Mouse (Mus musculus): Measurements from ENCODE around the gene Olfr1377.
"Not testable (repeated sequence)": the region's sequence is repeated elsewhere in the genome, so short reads cannot be mapped to it uniquely, and the experiment has no call there.

Gene Olfr1377

DNA sequence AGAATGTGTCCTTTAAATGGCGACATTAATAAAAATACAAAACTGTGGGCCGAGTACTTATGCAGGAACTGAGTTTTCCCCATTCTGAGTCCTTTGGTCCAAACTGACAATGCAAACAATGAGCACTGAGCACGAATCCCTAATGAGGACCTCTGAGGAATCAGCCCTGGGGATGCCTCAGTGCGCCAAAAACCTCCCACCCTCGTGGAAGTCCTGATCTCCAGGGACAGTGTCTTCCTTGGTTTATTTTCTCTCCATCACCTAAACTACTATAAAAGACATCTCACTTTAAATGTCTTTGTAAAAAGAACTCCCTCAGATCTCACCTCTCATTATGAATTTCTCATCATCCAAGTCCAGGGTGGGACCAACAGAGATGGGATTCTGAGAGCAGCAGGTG, at the start of gene Olfr1377:
Gene Olfr1377, plus strand, starts transcription at position 301 of the 400 bp plus-strand sequence.
- DNase-seq = no peak

DNA sequence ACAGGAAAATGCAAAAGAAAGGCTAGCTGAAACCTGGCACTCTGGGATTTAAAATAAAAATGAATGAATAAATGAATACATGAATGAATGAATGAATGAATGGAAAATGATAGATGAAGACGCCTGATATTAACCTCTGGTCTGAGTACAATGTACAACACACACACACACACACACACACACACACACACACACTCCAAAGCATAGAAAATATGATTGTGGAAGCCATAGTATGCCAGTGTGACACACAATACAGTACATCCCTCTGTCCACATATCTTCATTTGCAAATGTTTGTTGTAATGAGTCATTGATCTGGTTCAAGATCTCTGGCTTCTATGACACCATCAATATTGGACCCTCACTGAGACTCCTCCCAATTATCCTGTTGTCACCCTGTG, 49.7 kb upstream of the Olfr1377 start:
- DNase-seq = no peak

DNA sequence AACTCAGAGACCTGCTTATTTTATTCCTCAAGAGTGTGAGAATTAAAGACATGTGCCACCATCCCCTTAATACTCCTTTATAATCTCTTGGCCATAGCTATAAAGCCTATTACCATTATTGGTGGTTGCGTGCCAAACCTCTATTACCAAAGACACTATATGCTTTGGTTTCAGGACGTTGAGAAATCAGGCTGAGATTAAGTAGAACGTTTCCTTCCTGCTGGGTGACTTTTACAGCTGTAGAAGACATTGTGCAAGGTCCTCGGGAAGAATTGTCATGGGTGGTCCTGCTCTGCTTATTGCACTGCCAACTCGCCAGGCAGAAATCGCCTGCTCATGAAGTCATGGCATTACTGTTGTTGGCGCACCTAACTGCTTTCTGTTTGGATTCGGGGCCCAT, 43.3 kb upstream of the Olfr1377 start:
- no peak for DNase-seq

DNA sequence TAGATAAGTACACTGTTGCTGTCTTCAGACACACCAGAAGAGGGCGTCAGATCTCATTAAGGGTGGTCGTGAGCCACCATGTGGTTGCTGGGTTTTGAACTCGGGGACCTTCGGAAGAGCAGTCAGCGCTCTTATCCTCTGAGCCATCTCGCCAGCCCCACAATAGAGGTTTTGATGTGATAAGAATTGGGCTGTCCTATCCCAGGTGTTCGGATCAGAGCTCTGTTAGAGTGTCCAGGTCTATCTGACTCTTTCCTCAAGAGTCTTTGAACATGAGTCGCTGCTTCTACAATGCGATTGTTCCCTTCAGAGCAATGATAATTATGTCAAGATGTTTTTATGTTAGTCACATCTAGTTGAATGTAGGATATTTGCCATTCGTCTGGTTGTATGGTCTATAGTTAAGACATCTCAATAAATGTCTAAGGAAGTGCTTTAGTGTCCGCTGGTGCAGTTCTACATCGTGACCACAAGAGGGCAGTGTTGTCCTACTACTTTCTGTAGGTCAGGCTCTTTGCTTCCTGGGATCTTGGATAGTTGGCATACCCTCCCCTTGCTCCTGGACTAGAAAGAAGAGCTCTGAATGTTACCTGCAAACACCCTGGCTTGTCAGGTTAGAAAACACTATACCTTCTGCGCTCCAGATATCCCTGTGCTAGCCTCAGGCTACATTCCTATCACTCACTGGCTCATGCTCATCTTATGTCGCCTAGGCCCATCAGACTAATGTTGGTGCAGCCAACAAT, 42.0 kb upstream of the Olfr1377 start:
- DNase-seq = peak; percentile 52

DNA sequence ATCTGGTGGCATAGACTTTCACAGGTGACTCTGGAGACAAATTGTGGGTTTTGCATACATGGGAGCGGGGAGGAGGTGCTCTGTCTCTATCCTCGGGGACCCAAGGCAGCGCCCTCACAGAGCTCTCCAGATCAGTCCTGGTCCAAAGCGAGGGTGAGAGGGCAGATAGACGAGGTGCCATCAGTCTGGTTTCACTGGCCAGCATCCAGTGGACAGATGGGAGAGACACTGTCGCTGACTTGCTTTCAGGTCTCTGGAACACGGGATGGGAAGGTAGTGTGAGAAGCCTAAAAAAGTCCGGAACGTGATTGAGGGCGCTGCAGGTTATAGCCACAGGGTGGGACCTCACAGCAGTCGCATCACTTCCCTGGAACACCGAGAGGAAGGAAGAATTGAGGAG, 39.4 kb upstream of the Olfr1377 start:
- DNase-seq = no peak

DNA sequence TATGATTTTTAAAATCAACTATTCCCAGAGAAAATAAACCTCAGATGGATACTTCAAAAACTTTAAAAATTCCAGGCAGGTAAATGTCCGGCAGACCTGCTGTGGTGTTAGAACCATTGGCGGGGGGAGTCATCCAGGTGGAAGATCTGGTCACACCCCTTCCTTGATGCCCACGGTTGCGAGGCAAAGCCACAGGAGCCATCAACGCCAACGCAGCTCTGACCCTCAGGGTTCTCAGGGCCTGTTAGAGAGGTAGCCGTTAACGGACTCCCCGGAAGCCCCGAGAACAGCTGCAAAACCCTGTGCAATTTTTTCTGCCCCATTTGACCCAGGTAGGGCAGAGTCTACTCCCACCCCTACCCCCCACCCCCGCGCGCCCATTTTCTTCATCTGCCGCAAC, 38.3 kb upstream of the Olfr1377 start, which contains the start of gene 4933414I15Rik:
Gene 4933414I15Rik, minus strand, starts transcription at position 260 of the 400 bp plus-strand sequence.
- no peak for DNase-seq

DNA sequence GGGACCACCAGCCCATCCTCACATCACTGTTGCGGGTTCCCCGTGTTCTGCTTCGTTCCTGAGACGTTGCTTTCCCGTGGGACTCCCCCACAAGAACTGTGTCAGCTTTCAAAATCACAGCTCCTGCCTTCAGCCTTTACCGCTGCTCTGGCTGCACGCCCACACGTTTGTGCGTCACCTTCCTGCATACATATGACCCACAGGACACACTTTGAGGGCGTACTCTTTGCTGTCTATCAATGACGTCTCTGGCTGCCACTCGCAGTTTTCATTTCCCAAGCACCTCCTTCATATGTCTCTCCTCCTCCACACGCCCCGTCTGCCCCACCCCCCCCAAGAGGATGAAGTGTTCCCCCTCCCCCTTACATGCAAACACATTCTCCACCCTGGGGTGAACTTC, 29.5 kb upstream of the Olfr1377 start:
- peak; percentile 39 for DNase-seq

DNA sequence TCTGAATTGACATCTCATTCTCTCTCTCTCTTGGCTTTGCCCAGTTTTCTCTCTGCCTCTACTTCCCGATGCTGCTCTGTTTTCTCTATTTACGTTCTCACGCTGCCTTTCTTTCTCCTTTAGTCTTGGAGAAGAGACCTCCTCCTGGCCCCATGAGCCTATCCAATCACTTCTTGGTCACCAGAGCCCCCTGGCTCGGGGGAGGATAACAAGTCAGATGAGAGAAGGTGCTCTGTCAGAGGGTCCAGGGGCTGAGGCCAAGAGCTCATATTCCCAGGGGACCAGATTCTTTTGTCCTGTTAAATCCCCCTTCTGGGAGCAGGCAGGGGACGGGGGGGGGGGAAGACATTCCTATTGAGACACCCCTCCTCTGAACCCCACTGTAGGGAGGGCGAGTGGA, 28.1 kb upstream of the Olfr1377 start, which contains the start of gene Prop1:
Gene Prop1, minus strand, starts transcription at position 101 of the 400 bp plus-strand sequence.
- DNase-seq = no peak

DNA sequence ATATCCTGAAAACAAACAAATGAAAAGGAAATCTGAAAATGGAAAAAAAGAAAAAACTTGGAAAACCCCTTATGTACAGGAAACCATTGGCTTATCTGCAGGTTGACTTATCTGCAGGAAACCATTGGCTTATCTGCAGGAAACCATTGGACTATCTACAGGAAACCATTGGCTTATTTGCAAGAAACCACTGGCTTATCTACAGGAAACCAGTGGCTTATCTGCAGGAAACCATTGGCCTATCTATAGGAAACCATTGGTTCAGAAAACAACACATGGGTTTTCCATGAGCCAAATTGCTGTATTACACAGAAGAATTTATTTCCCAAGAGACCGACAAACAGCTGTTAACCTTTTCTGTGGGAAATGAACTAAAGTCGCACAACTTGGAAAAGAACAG, 16.9 kb upstream of the Olfr1377 start:
- no peak for DNase-seq

DNA sequence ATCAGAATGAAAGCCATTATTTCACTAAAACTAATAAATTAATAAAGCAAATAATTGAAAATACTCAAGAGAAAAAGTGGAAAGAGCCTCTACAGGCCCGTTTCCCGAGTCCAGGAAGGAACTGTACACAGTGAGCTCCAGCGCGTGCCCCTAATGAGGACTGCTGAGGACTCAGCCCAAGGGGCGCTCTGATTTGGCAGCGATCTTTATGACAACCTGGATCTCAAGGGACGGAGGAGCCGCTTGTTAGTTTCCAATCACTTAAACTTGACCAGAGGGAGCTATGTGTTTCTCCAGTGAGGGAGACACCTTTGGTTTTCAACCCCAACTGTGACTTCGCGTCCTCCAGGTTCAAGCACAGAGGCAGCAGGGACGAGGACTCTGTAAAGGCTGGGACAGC, 15.5 kb upstream of the Olfr1377 start, which contains the start of gene Olfr1378:
Gene Olfr1378, plus strand, starts transcription at position 301 of the 400 bp plus-strand sequence.
- DNase-seq = no peak

DNA sequence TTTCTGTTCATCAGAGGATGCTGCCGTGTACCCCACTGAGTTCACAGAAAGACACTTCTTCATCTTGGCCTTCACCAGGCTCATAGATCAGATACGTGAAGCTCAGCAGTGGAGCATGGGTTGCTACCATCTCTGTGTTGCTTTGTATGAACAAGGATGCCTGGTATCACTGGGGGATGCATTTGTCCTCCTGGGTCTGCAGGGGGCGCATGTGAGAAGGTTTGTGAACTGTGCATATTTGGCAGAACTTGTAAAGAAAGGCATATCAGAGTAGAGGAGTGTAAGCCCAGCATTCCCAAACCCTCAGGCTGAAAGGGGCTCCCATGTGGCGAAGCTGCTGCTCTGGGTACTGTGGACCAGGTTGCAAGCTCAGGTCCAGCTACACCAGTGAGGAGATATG, 4.6 kb upstream of the Olfr1377 start:
- no peak for DNase-seq

DNA sequence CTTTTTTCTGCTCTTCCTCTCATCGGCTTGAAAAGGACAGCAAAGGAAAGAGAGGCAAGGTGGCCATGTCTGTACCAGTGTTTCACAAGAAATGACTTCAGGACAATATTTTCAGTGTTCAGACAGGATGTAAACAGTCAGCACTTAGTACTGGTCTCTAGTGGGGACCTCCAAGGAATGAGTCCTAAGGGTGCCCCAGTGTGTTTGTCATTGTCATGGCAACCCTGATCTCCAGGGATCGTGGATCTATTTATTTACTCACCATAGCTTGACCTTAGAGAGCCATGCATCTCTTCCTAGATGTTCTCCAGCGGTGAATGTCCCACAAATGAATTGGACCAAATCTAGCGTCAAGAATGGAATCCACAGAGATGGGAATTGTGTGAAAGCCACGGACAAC, 21.5 kb downstream of the Olfr1377 start, which contains the start of gene Olfr51:
Gene Olfr51, plus strand, starts transcription at position 301 of the 400 bp plus-strand sequence.
- DNase-seq = no peak

DNA sequence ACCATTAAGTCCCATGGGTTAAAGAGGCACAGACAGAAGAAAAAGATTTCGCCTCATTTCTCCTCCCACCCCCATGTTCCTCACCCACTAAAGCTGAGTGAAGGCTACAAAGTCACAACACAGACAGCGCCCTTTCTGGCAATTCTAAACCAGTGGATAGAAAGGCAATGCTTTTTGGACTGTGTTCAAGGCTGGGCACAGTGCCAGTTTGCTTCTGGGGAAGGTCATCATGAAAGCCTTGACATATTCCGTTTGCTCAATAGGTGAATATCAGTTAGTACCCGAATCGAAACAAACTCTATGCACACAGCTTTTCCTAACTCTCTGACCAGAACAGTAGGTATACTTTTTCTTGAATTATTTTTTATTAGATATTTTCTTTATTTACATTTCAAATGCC, 30.1 kb downstream of the Olfr1377 start:
- peak; percentile 68 for DNase-seq

DNA sequence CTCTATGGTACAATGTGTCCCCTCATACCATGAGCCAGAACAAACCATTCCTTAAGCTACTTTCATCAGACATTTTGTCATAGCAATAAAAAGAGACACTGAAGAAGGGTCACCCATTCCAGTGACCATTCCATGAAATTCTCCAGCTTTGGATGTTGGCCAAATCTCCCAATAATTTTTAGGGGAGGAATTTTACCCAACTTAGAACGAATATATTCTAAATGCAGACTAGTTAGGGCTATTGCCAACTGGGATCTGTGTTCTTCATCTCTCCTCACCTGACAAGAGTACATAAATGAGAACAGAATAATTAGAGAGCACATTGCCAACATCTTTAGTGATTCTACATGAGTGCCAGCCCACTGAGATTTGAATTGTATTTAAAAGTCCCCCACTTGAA, 32.2 kb downstream of the Olfr1377 start, which contains the start of gene Olfr54:
Gene Olfr54, plus strand, starts transcription at position 301 of the 400 bp plus-strand sequence.
- DNase-seq = no peak

DNA sequence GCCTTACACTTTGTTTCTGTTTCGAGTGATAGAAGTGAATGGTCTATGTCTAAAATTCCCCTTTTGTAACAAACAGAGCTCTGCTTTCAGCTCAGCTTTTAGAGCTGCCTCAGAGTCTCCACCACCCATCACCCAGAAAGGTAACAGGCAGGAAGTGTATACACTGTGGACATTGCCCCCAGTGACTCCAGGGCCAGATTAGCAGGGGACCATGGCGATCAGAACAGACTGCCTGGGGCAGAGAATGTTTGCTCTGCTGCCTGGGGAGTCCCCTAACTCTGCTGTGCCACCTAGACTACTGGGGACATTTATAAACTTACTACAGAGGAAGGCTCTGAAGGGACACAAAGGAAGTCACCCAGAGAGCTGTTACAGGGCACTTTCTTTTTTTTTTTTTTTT, 34.6 kb downstream of the Olfr1377 start:
- no peak for DNase-seq

DNA sequence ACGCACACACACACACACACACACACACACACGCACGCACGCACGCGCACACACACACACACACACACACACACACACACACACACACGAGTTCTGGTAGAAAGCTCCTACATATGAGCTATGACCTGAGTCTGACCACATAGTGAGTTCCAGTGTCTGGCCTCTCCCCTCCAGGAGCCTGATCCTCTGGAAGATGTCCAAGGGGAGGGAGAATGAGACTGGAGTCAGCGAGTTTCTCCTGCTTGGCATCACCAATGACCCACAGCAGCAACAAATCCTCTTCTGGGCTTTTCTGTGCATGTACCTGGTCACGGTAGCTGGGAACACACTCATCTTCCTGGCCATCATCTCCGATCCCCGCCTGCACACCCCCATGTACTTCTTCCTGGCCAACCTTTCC, 45.0 kb downstream of the Olfr1377 start:
- peak; percentile 16 for DNase-seq

DNA sequence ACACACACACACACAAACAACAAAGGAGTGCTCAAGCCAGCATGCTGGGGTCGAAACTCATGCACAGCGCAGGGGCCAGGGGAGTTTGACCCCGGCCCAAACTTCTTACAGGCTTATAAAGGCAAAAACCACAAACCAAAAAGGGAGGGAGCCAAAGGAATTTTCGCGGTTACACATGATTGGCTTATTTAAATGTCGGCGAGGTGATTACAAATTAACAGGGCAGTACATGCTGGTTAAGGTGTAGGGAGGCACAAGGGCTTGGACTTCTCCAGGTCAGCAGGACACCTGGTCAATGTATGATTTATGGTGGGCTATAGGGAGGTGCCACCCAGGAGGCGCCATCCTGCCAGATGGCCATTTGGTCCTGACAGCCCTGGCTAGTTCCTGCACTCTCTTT, 47.6 kb downstream of the Olfr1377 start:
- peak; percentile 21 for DNase-seq

DNA sequence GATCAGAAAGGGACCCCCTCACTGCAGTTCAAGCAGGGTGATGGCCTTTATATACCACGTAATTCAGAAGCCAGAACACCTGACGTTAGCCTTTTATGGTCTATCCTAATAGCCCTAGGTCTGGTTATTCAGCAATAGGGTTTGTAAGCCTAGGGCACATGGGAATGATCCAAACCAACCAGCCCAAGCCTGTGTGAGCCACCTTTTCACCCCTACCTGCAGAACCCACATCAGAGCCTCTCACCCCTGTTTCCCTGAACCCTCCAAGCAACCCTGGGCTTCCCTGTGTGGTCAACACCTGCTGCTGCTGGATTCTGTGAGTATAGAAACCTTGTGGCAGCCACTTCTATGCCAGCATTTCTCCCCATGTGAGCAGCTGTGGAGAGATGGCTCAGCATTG, 48.5 kb downstream of the Olfr1377 start:
- peak; percentile 13 for DNase-seq

DNA sequence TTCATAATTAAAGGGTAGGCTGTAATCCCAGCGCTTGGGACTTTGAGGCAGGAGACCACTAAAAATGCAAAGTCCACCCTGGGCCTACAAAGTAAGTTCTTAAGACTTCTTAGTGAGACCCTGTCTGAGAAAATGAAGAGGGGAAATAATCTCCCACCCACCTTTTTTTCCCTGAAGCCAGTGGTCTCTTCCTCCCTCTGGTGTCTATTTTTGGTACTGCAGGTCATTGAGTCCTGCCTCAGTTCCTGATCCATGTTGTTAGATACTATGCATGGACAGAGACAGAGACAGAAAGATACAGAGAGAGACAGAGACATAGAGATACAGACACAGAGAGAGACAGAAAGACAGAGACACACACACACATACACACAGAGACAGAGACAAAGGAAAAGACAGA, 51.1 kb downstream of the Olfr1377 start:
- peak; percentile 45 for DNase-seq

DNA sequence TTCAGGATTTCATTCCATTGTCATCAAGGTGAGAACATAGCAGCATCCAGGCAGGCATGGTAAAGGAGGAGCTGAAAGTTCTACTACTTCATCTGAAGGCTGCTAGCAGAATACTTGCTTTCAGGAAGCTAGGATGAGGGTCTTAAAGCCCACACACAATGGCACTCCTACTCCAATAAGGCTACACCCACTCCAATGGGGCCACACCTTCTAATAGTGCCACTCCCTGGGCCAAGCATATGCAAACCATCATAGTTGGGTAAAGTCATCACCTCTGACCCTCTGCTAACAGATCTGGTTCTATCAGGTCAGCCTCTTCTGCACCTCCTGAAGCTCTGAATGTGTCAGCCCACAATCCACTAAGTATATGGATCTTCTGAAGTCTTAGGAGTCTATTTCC, 52.4 kb downstream of the Olfr1377 start:
- not testable (repeated sequence) for DNase-seq

DNA sequence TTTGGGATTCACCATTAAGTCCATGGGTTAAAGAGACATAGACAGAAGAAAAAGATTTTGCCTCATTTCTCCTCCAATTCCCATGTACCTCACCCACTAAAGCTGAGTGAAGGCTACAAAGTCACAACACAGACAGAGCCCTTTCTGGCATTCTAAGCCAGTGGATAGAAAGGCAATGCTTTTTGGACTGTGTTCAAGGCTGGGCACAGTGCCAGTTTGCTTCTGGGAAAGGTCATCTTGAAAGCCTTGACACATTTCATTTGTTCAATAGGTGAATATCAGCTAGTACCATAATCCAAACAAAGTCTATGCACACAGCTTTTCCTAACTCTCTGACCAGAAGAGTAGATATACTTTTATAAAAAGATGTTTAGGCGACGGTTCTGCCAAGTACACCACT, 54.2 kb downstream of the Olfr1377 start:
- peak; percentile 55 for DNase-seq
